Mouse (Mus musculus) kidney, adult 8-10 months (tissue): ENCODE results near the gene Ppt1.
A peak's percentile ranks its signal among the peaks of the same experiment; 100 is the strongest.

Source experiments
- DNase-seq, 2 experiments: peaks; one replicate each; pipeline ENCODE4 v3.0.0; 2022

Ppt1 gene

GRCm38 (mm10) chr4:122871269-122871668 is 35.2 kb downstream of the Ppt1 start:
- no peak for DNase-seq

GRCm38 (mm10) chr4:122871989-122872388 is 35.9 kb downstream of the Ppt1 start:
- no peak for DNase-seq

- DNase-seq = no peak
Measured at GRCm38 (mm10) chr4:122873003-122873402, 37.0 kb downstream of the Ppt1 start.

- no peak for DNase-seq
Measured at GRCm38 (mm10) chr4:122873512-122873911, 37.5 kb downstream of the Ppt1 start.

GRCm38 (mm10) chr4:122878333-122879070 is 42.5 kb downstream of the Ppt1 start:
- no peak for DNase-seq

- no peak for DNase-seq
Measured at GRCm38 (mm10) chr4:122882544-122882943, 46.5 kb downstream of the Ppt1 start.

- no peak for DNase-seq
Measured at GRCm38 (mm10) chr4:122883294-122883693, 47.3 kb downstream of the Ppt1 start.

- DNase-seq = no peak
Measured at GRCm38 (mm10) chr4:122884051-122884450, 48.0 kb downstream of the Ppt1 start.

GRCm38 (mm10) chr4:122884481-122885340 is 48.7 kb downstream of the Ppt1 start:
- peak; percentile 25 to 37 for DNase-seq

- peak; percentile 99 for DNase-seq
Measured at GRCm38 (mm10) chr4:122885768-122886578, 49.9 kb downstream of the Ppt1 start, which contains the start of gene Cap1. Gene Cap1 (minus strand): TSS chr4:122886056.

- peak; percentile 23 for DNase-seq
Measured at GRCm38 (mm10) chr4:122886579-122887254, 50.7 kb downstream of the Ppt1 start.

GRCm38 (mm10) chr4:122887336-122887735 is 51.3 kb downstream of the Ppt1 start:
- DNase-seq = no peak

- no peak for DNase-seq
Measured at GRCm38 (mm10) chr4:122890881-122891481, 54.9 kb downstream of the Ppt1 start.

- no peak for DNase-seq
Measured at GRCm38 (mm10) chr4:122891597-122891996, 55.6 kb downstream of the Ppt1 start.

GRCm38 (mm10) chr4:122892157-122892556 is 56.1 kb downstream of the Ppt1 start:
- DNase-seq = no peak

- DNase-seq = no peak
Measured at GRCm38 (mm10) chr4:122897750-122898149, 61.7 kb downstream of the Ppt1 start.

- peak; percentile 49 to 82 for DNase-seq
Measured at GRCm38 (mm10) chr4:122898313-122898712, 62.3 kb downstream of the Ppt1 start.

- DNase-seq = peak in 1 of 2 experiments; percentile 33
Measured at GRCm38 (mm10) chr4:122902156-122902555, 66.1 kb downstream of the Ppt1 start.

- DNase-seq = no peak
Measured at GRCm38 (mm10) chr4:122903709-122904108, 67.7 kb downstream of the Ppt1 start.

- DNase-seq = no peak
Measured at GRCm38 (mm10) chr4:122905359-122905758, 69.3 kb downstream of the Ppt1 start.
